ENCODE assay signal across 7 mouse cellular contexts in genomic region chr4:109279689-109280458, GRCm38 (mm10). TPM values are rescaled to one million over a fixed set of nuclear protein-coding genes. Genes with fewer than 3 reads are reported as not detected.
DNase-seq lines count a peak whose midpoint lies in the region; ATAC-seq lines count a peak whose summit lies in the region.

TSS of gene Eps15 (plus strand) at chr4:109280268.

- no peaks in the 10 kb centered on the region for H3K36me3 ChIP-seq in embryonic facial prominence, embryonic 11.5 days (replicated peaks; ENCODE audit: control insufficient read depth, insufficient read depth, low read depth, low read length)
- no peaks in the 10 kb centered on the region for H3K36me3 ChIP-seq in limb, embryonic 11.5 days (ENCODE audit: control insufficient read depth, insufficient read depth, low read length)
- H3K36me3 ChIP-seq in midbrain, embryonic 14.5 days (ENCODE audit: control insufficient read depth, insufficient read depth, low read length), result no peaks in the 10 kb centered on the region

- 5% methylated on average over 31 of the region's 44 CpGs for WGBS in embryonic facial prominence, embryonic 11.5 days
- WGBS in limb, embryonic 11.5 days, result 2% methylated on average over 41 of the region's 44 CpGs
- WGBS in midbrain, embryonic 14.5 days, result 4% methylated on average over 36 of the region's 44 CpGs

- peak within 1 kb of the TSS; percentile 84 for H3K4me2 ChIP-seq in embryonic facial prominence, embryonic 11.5 days (ENCODE audit: low read depth, low read length)
- H3K4me2 ChIP-seq in limb, embryonic 11.5 days (ENCODE audit: low read depth, severe bottlenecking), result peak within 1 kb of the TSS; percentile 81
- peak within 1 kb of the TSS; percentile 88 for H3K4me2 ChIP-seq in midbrain, embryonic 14.5 days (ENCODE audit: low read length)

- peak within 1 kb of the TSS; percentile 63 for H3K27ac ChIP-seq in embryonic facial prominence, embryonic 11.5 days (replicated peaks; ENCODE audit: low read depth, low read length)
- H3K27ac ChIP-seq in limb, embryonic 11.5 days (replicated peaks; ENCODE audit: low read depth, low read length), result peak within 1 kb of the TSS; percentile 36; the same call in 1 of the 2 replicates
- H3K27ac ChIP-seq in midbrain, embryonic 14.5 days (replicated peaks; ENCODE audit: low read depth, low read length), result peak within 1 kb of the TSS; percentile 3; the same call in 1 of the 2 replicates

- H3K9me3 ChIP-seq in embryonic facial prominence, embryonic 11.5 days (replicated peaks; ENCODE audit: control insufficient read depth, low read length), result no peaks in the 10 kb centered on the region
- no peaks in the 10 kb centered on the region for H3K9me3 ChIP-seq in limb, embryonic 11.5 days (ENCODE audit: control insufficient read depth, low read length)
- no peaks in the 10 kb centered on the region for H3K9me3 ChIP-seq in midbrain, embryonic 14.5 days (ENCODE audit: control insufficient read depth, low read length)

- no peaks in the 10 kb centered on the region for H3K4me1 ChIP-seq in embryonic facial prominence, embryonic 11.5 days (ENCODE audit: control insufficient read depth, insufficient read depth, low read length)
- H3K4me1 ChIP-seq in limb, embryonic 11.5 days (ENCODE audit: control insufficient read depth, insufficient read depth, low read length), result no peaks in the 10 kb centered on the region
- H3K4me1 ChIP-seq in midbrain, embryonic 14.5 days (ENCODE audit: control insufficient read depth, insufficient read depth, low read length), result peaks cover 7% of the 10 kb centered on the region; the same call in 1 of the 2 replicates

- H3K27me3 ChIP-seq in embryonic facial prominence, embryonic 11.5 days (ENCODE audit: control insufficient read depth, insufficient read depth, low read length), result no peaks in the 10 kb centered on the region
- H3K27me3 ChIP-seq in limb, embryonic 11.5 days (ENCODE audit: control insufficient read depth, insufficient read depth, low read length), result no peaks in the 10 kb centered on the region
- H3K27me3 ChIP-seq in midbrain, embryonic 14.5 days (ENCODE audit: control insufficient read depth, insufficient read depth, low read length), result 0 out of 2 replicates have a peak, but pooled peaks cover 7% of the 10 kb centered on the region

- peak within 1 kb of the TSS; percentile 81 for H3K9ac ChIP-seq in embryonic facial prominence, embryonic 11.5 days (replicated peaks; ENCODE audit: low read length)
- peak within 1 kb of the TSS; percentile 82 for H3K9ac ChIP-seq in limb, embryonic 11.5 days (ENCODE audit: low read length)
- peak within 1 kb of the TSS; percentile 63 for H3K9ac ChIP-seq in midbrain, embryonic 14.5 days (replicated peaks; ENCODE audit: low read length)

- H3K4me3 ChIP-seq in embryonic facial prominence, embryonic 11.5 days (ENCODE audit: low read depth, low read length), result peak within 1 kb of the TSS; percentile 89
- peak within 1 kb of the TSS; percentile 77 for H3K4me3 ChIP-seq in limb, embryonic 11.5 days (ENCODE audit: low read depth, low read length)
- peak within 1 kb of the TSS; percentile 81 for H3K4me3 ChIP-seq in midbrain, embryonic 14.5 days (replicated peaks; ENCODE audit: low read depth, low read length)

- peak; percentile 96 for DNase-seq in adrenal gland, postnatal 14 days
- peak; percentile 95 for DNase-seq in embryonic facial prominence, embryonic 11.5 days (ENCODE audit: low spot score)
- peak; percentile 99 for DNase-seq in heart, adult 11 months
- peak; percentile 95 for DNase-seq in kidney, adult 18-20 months
- peak; percentile 95 for DNase-seq in limb, embryonic 11.5 days (ENCODE audit: low spot score)
- DNase-seq in midbrain, embryonic 14.5 days, result peak; percentile 93
- peak; percentile 90 to 96 for DNase-seq in spleen, adult 18-20 months

- peak; percentile 91 for ATAC-seq in embryonic facial prominence, embryonic 11.5 days (replicated peaks; ENCODE audit: insufficient number of reproducible peaks, low FRiP score, low TSS enrichment, low read depth)
- peak; percentile 96 for ATAC-seq in limb, embryonic 11.5 days (ENCODE audit: insufficient number of reproducible peaks, low FRiP score, low TSS enrichment, low read depth)
- ATAC-seq in midbrain, embryonic 14.5 days (ENCODE audit: low FRiP score, low TSS enrichment), result peak; percentile 95

RNA-seq across cellular contexts. Expression of gene Eps15, which starts in this region (rescaled TPM):
- 58.2 and 64.4 TPM in 2 replicates for total RNA-seq in adrenal gland, postnatal 14 days (2021)
- polyA plus RNA-seq in embryonic facial prominence, embryonic 11.5 days (2014; fragmentation: Nextera tagmentation; extraction: Ambion mirVana), result 50.3 and 50.7 TPM in 2 replicates
- polyA plus RNA-seq in limb, embryonic 11.5 days (2014; fragmentation: Nextera tagmentation; extraction: Ambion mirVana), result 38.7 and 40.7 TPM in 2 replicates
- polyA plus RNA-seq in midbrain, embryonic 14.5 days (2014; fragmentation: Nextera tagmentation; extraction: Ambion mirVana), result 48.6 and 77.5 TPM in 2 replicates

Comparison
In these comparisons a context has a peak if more than half of its experiments do, and no peak if none do; other contexts are left out.
1. Peak in every context shown above with its lines: DNase-seq, ATAC-seq, H3K4me3 ChIP-seq and H3K27ac ChIP-seq.
2. H3K27ac ChIP-seq: peak in every context shown above with its lines; median percentile 63 in embryonic facial prominence, embryonic 11.5 days; 36 in limb, embryonic 11.5 days; 3 in midbrain, embryonic 14.5 days.